Mouse (Mus musculus) liver, embryonic 18 days (tissue): ENCODE measurements around the gene Fam229b. TPM values are rescaled to one million over a fixed set of nuclear protein-coding genes. Genes with fewer than 3 reads are reported as not detected.

Experiments
- polyA plus RNA-seq: library from polyadenylated mRNA; depleted of rRNA; stranded (reverse); fragments of >200 nt; gene quantifications from 2 replicates; pipeline ENCODE4 v1.2.3, GENCODE M21; 2012; rRNA removed

Gene Fam229b
- polyA plus RNA-seq = 0.23 and 0.34 TPM in 2 replicates

GRCm38 (mm10) chr10:39133462-39134310, at the start of gene Fam229b, which contains the start of gene Tube1:
Gene Fam229b, minus strand, starts transcription at chr10:39133914.
Gene Tube1, plus strand, starts transcription at chr10:39133976.

GRCm38 (mm10) chr10:39163694-39164093, 30.0 kb upstream of the Fam229b start, which contains the start of gene Ccn6:
Gene Ccn6, minus strand, starts transcription at chr10:39163794.

Other genes starting within 250 kb of the Fam229b start
- 1.4 and 1.8 TPM in 2 replicates for gene Lama4, start 168.4 kb downstream of the Fam229b start, polyA plus RNA-seq
- gene Tube1, start 62 bp upstream of the Fam229b start, polyA plus RNA-seq = 2.9 TPM in 2 replicates
- gene Ccn6, start 29.9 kb upstream of the Fam229b start, polyA plus RNA-seq = 0.02 and 0.04 TPM in 2 replicates
- gene Fyn, start 234.9 kb upstream of the Fam229b start, polyA plus RNA-seq = 7.9 and 8.5 TPM in 2 replicates